Comparison of ENCODE assay signal across 8 mouse cellular contexts in the genomic region with DNA sequence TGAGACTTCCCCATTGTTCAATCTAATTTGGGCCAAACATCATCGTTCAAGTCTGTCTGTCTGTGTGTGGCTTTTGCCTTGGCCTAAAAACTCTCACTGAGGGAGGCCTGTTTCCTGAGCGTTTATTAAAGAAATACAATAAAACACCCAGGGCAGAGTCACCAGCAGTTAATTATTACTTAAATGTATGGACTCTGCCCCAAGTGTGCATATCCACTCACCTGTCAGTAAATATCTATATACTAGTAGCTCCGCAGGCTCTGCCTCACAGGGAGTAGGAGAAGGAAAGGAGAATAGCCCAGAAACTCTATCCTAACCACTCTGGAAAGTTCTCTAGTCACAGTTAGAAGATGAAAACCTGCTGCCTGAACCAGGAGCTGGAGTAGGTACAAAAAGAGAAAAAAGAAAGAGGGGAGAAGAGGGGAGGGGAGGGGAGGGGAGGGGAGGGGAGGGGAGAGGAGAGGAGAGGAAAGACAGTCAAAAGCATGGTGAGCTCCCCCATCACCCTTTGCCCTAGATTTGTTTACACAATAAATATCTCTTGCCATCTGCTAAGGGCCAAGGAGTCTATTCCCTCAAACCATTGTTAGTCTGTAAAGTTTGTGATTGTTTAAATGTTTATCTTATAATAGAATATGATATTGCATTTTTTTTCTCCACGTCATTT.
DNase-seq lines count a peak whose midpoint lies in the region; ATAC-seq and TF ChIP-seq lines count a peak whose summit lies in the region.

No protein-coding gene starts in this region.

- intact Hi-C loops in heart, postnatal 10 days (cut with DNase I): no loop called here

- H3K4me1 ChIP-seq in heart, embryonic 11.5 days (ENCODE audit: control insufficient read depth, insufficient read depth, low read length): peaks cover 48% of the 10 kb centered on the region
- H3K4me1 ChIP-seq in liver, adult 2 months (ENCODE audit: control insufficient read depth, insufficient read depth, low read length): peaks cover 5% of the 10 kb centered on the region
- H3K4me1 ChIP-seq in forebrain, embryonic 15.5 days: peaks cover 33% of the 10 kb centered on the region
- peaks cover 10% of the 10 kb centered on the region for H3K4me1 ChIP-seq in liver, embryonic 16.5 days (ENCODE audit: control insufficient read depth, low read depth, low read length)

- H3K79me2 ChIP-seq in liver, adult 2 months (ENCODE audit: control insufficient read depth, insufficient read depth, low read length): peaks cover 8% of the 10 kb centered on the region; the same call in 1 of the 2 replicates

- no peak overlapping the region for H3K4me2 ChIP-seq in heart, embryonic 11.5 days
- no peak overlapping the region for H3K4me2 ChIP-seq in forebrain, embryonic 15.5 days (replicated peaks)
- H3K4me2 ChIP-seq in liver, embryonic 16.5 days (ENCODE audit: low read depth, low read length): no peak overlapping the region; the same call in 1 of the 2 replicates

- WGBS in heart, embryonic 11.5 days (ENCODE audit: insufficient replicate concordance): 70% methylated on average over 4 of the region's 4 CpGs
- 28% methylated on average over 4 of the region's 4 CpGs for WGBS in liver, adult 2 months
- WGBS in forebrain, embryonic 15.5 days: 53% methylated on average over 4 of the region's 4 CpGs
- WGBS in liver, embryonic 16.5 days (ENCODE audit: insufficient replicate concordance): 33% methylated on average over 4 of the region's 4 CpGs

- no peak for TF ChIP-seq POLR2A in liver, adult 2 months (IDR thresholded peaks at IDR 0.05; ENCODE audit: extremely low read depth, insufficient read depth, low read length)

- ATAC-seq in heart, embryonic 11.5 days (replicated peaks; ENCODE audit: insufficient number of reproducible peaks, low FRiP score, low TSS enrichment): no peak
- ATAC-seq in forebrain, embryonic 15.5 days (replicated peaks): no peak
- peak; percentile 81 for ATAC-seq in liver, embryonic 16.5 days (ENCODE audit: low read depth)

- H3K9me3 ChIP-seq in heart, embryonic 11.5 days (replicated peaks; ENCODE audit: control insufficient read depth, low read length): no peaks in the 10 kb centered on the region
- H3K9me3 ChIP-seq in forebrain, embryonic 15.5 days: no peaks in the 10 kb centered on the region
- H3K9me3 ChIP-seq in liver, embryonic 16.5 days (replicated peaks; ENCODE audit: control insufficient read depth, low read length): no peaks in the 10 kb centered on the region

- H3K27me3 ChIP-seq in heart, embryonic 11.5 days (ENCODE audit: control insufficient read depth, insufficient read depth, low read length): no peaks in the 10 kb centered on the region
- no peaks in the 10 kb centered on the region for H3K27me3 ChIP-seq in liver, adult 2 months (ENCODE audit: control insufficient read depth, insufficient read depth, low read length)
- no peaks in the 10 kb centered on the region for H3K27me3 ChIP-seq in forebrain, embryonic 15.5 days
- no peaks in the 10 kb centered on the region for H3K27me3 ChIP-seq in liver, embryonic 16.5 days (ENCODE audit: control insufficient read depth, insufficient read depth, low read depth, low read length)

- 0 out of 2 replicates have a peak overlapping the region, but pooled peaks have one; percentile 2 for H3K9ac ChIP-seq in heart, embryonic 11.5 days (ENCODE audit: low read depth, low read length)
- no peak overlapping the region for H3K9ac ChIP-seq in liver, adult 2 months (ENCODE audit: low read depth, low read length)
- no peak overlapping the region for H3K9ac ChIP-seq in forebrain, embryonic 15.5 days (replicated peaks)
- H3K9ac ChIP-seq in liver, embryonic 16.5 days (ENCODE audit: low read depth, low read length): no peak overlapping the region

- peak overlapping the region; percentile 70; the same call in 1 of the 2 replicates for H3K27ac ChIP-seq in heart, embryonic 11.5 days (ENCODE audit: low read depth, low read length)
- no peak overlapping the region for H3K27ac ChIP-seq in liver, adult 2 months (replicated peaks; ENCODE audit: insufficient read depth, low read depth, low read length)
- peak overlapping the region; percentile 78 for H3K27ac ChIP-seq in forebrain, embryonic 15.5 days (replicated peaks)
- H3K27ac ChIP-seq in liver, embryonic 16.5 days (ENCODE audit: low read length): peak overlapping the region; percentile 73

- H3K4me3 ChIP-seq in heart, embryonic 11.5 days (ENCODE audit: low read depth, low read length): no peak overlapping the region
- no peak overlapping the region for H3K4me3 ChIP-seq in liver, adult 2 months (ENCODE audit: insufficient read depth, low read depth, low read length)
- no peak overlapping the region for H3K4me3 ChIP-seq in forebrain, embryonic 15.5 days
- no peak overlapping the region for H3K4me3 ChIP-seq in liver, embryonic 16.5 days (ENCODE audit: low read depth, low read length)

- no peaks in the 10 kb centered on the region for H3K36me3 ChIP-seq in heart, embryonic 11.5 days (ENCODE audit: control insufficient read depth, insufficient read depth, low read length)
- H3K36me3 ChIP-seq in liver, adult 2 months (ENCODE audit: control insufficient read depth, insufficient read depth, low read length): no peaks in the 10 kb centered on the region
- H3K36me3 ChIP-seq in forebrain, embryonic 15.5 days: no peaks in the 10 kb centered on the region
- H3K36me3 ChIP-seq in liver, embryonic 16.5 days (ENCODE audit: control insufficient read depth, insufficient read depth): no peaks in the 10 kb centered on the region

- DNase-seq in heart, postnatal 10 days: no peak
- DNase-seq in liver, adult 2 months (ENCODE audit: extremely low read depth, low read depth, low spot score): peak; percentile 52
- DNase-seq in liver: no peak
- DNase-seq in cerebellum, postnatal 14 days: no peak
- no peak for DNase-seq in cerebellum, postnatal 10 days

- TF ChIP-seq CTCF in liver, adult 2 months (IDR thresholded peaks at IDR 0.05; ENCODE audit: low read depth, low read length): no peak
